Mouse (Mus musculus) heart, embryonic 14.5 days (tissue): ENCODE data around the gene Supt20. TPM values are rescaled to one million over a fixed set of nuclear protein-coding genes. Genes with fewer than 3 reads are reported as not detected.

Source experiments
- ATAC-seq: fragments of 200-750 bp; cut with Nextera tagmentation; 2 replicates; pipeline ENCODE4 v1.8.0; 2017; ENCODE audit warnings: low read depth, moderate TSS enrichment; ENCODE audit not compliant: insufficient number of reproducible peaks, insufficient read depth, low FRiP score
- H3K27ac ChIP-seq, 2 experiments: fragments of 200-500 bp in 1 of 2; fragments of 300-500 bp in 1 of 2; sonication (generic) in 1 of 2; replicated peaks in 1 of 2; 2 replicates each; pipeline ENCODE4 v1.5.1; 2012 to 2014; ENCODE audit warnings: low read depth in 2 of 2, low read length in 2 of 2, control low read depth in 1 of 2, mild to moderate bottlenecking in 1 of 2, mixed read lengths in 1 of 2; ENCODE audit not compliant: control insufficient read depth in 1 of 2, insufficient read depth in 1 of 2
- H3K27me3 ChIP-seq: fragments of 300-500 bp; sonication (generic); 2 replicates; pipeline ENCODE4 v1.6.1; 2014; ENCODE audit warnings: mild to moderate bottlenecking, low read length, control low read depth; ENCODE audit not compliant: control insufficient read depth, insufficient read depth
- H3K36me3 ChIP-seq: fragments of 300-500 bp; sonication (generic); 2 replicates; pipeline ENCODE4 v1.6.1; 2014; ENCODE audit warnings: mild to moderate bottlenecking, control low read depth, low read length, mixed read lengths; ENCODE audit not compliant: control insufficient read depth, insufficient read depth
- H3K4me1 ChIP-seq, 2 experiments: fragments of 200-500 bp in 1 of 2; fragments of 300-500 bp in 1 of 2; sonication (generic) in 1 of 2; 2 replicates each; pipeline ENCODE4 v1.6.1; 2012 to 2014; ENCODE audit warnings: low read length in 2 of 2, control low read depth in 1 of 2, mixed read lengths in 1 of 2; ENCODE audit not compliant: control insufficient read depth in 2 of 2, insufficient read depth in 2 of 2
- H3K4me2 ChIP-seq: fragments of 300-500 bp; sonication (generic); 2 replicates; pipeline ENCODE4 v1.6.1; 2014; ENCODE audit warnings: mild to moderate bottlenecking, low read length
- H3K4me3 ChIP-seq, 2 experiments: fragments of 200-500 bp in 1 of 2; fragments of 300-500 bp in 1 of 2; sonication (generic) in 1 of 2; 2 replicates each; pipeline ENCODE4 v1.5.1; 2012 to 2014; ENCODE audit warnings: low read length in 2 of 2, mild to moderate bottlenecking in 2 of 2, control low read depth in 1 of 2, low read depth in 1 of 2, moderate library complexity in 1 of 2; ENCODE audit not compliant: control insufficient read depth in 1 of 2, insufficient read depth in 1 of 2
- H3K9ac ChIP-seq: fragments of 300-500 bp; sonication (generic); 2 replicates; pipeline ENCODE4 v1.6.1; 2014; ENCODE audit warnings: mild to moderate bottlenecking, low read length
- H3K9me3 ChIP-seq: fragments of 300-500 bp; sonication (generic); 2 replicates; pipeline ENCODE4 v1.6.1; 2016; ENCODE audit warnings: low read length, control low read depth; ENCODE audit not compliant: control insufficient read depth
- WGBS: fragments of 180-500 bp; shearing (Covaris S2); extraction: QIAGEN DNeasy Blood & Tissue Kit; methylation state at CpG from one replicate; pipeline ENCODE4 v1.1.7; 2014; 5-methylcytosine and 5-hydroxymethylcytosine counted together
- polyA plus RNA-seq: library from polyadenylated mRNA; unstranded; fragments of >200 nt; fragmentation: Nextera tagmentation; extraction: Ambion mirVana; gene quantifications from 2 replicates; pipeline ENCODE4 v1.2.1, GENCODE M21; 2014

The Supt20 gene
- polyA plus RNA-seq, 1 experiment from 2014 or later: 67.6 TPM

GRCm38 (mm10) chr3:54727588-54727987 lies 35.0 kb downstream of the Supt20 start:
- H3K27me3 ChIP-seq: no peaks in the 10 kb centered on the region
- WGBS: 91% methylated on average over 2 of the region's 2 CpGs

GRCm38 (mm10) chr3:54728100-54728499 lies 35.5 kb downstream of the Supt20 start:
- H3K27me3 ChIP-seq: no peaks in the 10 kb centered on the region
- H3K9me3 ChIP-seq: no peaks in the 10 kb centered on the region
- H3K9ac ChIP-seq: no peak overlapping the region
- H3K4me3 ChIP-seq: no peak overlapping the region
- H3K4me1 ChIP-seq: peaks cover 0 to 6% of the 10 kb centered on the region in 2 experiments; a peak in 1 of 4 replicates
- WGBS: 90% methylated on average over 6 of the region's 6 CpGs
- H3K27ac ChIP-seq: no peak overlapping the region
- no peak overlapping the region for H3K4me2 ChIP-seq
- peaks cover 89% of the 10 kb centered on the region for H3K36me3 ChIP-seq
- no peak for ATAC-seq

More at GRCm38 (mm10) chr3:54727588-54727987, 35.0 kb downstream of the Supt20 start:
- ATAC-seq: no peak
- H3K4me2 ChIP-seq: no peak overlapping the region
- no peak overlapping the region for H3K4me3 ChIP-seq
- no peaks in the 10 kb centered on the region for H3K9me3 ChIP-seq
- H3K4me1 ChIP-seq: peaks cover 0 to 3% of the 10 kb centered on the region in 2 experiments; a peak in 1 of 4 replicates
- H3K27ac ChIP-seq: no peak overlapping the region
- no peak overlapping the region for H3K9ac ChIP-seq
- H3K36me3 ChIP-seq: peaks cover 89% of the 10 kb centered on the region

- no peaks in the 10 kb centered on the region for H3K27me3 ChIP-seq
- peaks cover 68% of the 10 kb centered on the region for H3K36me3 ChIP-seq
- H3K9me3 ChIP-seq: no peaks in the 10 kb centered on the region
- no peak for ATAC-seq
- no peak overlapping the region for H3K4me3 ChIP-seq
- H3K9ac ChIP-seq: no peak overlapping the region
- WGBS: 89% methylated on average over 8 of the region's 8 CpGs
- no peak overlapping the region for H3K4me2 ChIP-seq
- no peak overlapping the region for H3K27ac ChIP-seq
- H3K4me1 ChIP-seq: peaks cover 0 to 12% of the 10 kb centered on the region in 2 experiments; a peak in 1 of 4 replicates
Measured at GRCm38 (mm10) chr3:54731626-54732150, 39.1 kb downstream of the Supt20 start.

DNA sequence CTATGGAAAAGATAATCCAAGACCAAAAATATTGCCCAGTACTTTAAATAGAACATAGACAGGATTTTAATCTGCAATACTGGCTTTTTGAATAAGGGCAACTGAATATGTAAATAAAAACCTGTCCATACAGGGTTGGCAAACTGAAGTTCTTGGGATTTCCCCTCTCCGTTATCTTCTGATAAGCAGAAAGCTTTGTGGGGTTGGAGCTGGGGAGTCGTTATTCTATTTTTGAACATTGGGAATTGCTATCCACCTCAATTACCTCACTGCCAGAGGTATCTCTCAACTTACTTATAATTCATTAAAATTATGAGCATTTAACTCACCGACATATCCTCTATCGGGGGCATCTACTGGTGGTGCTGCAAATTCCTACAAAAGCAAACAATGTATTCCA lies 39.8 kb downstream of the Supt20 start:
- H3K4me3 ChIP-seq: no peak overlapping the region
- no peak overlapping the region for H3K27ac ChIP-seq
- no peaks in the 10 kb centered on the region for H3K9me3 ChIP-seq
- WGBS: 62% methylated on average over 4 of the region's 4 CpGs
- peaks cover 61% of the 10 kb centered on the region for H3K36me3 ChIP-seq
- no peak overlapping the region for H3K4me2 ChIP-seq
- no peak overlapping the region for H3K9ac ChIP-seq
- H3K27me3 ChIP-seq: no peaks in the 10 kb centered on the region
- peaks cover 0 to 12% of the 10 kb centered on the region in 2 experiments; a peak in 1 of 4 replicates for H3K4me1 ChIP-seq
- no peak for ATAC-seq

- peak; percentile 94 for ATAC-seq
- H3K36me3 ChIP-seq: peaks cover 51% of the 10 kb centered on the region
- peak overlapping the region; percentile 97 for H3K9ac ChIP-seq
- no peaks in the 10 kb centered on the region for H3K27me3 ChIP-seq
- H3K4me1 ChIP-seq: peaks cover 0 to 12% of the 10 kb centered on the region in 2 experiments; a peak in 1 of 4 replicates
- H3K4me2 ChIP-seq: peak overlapping the region; percentile 90
- H3K27ac ChIP-seq: peak overlapping the region; percentile 98 to 100
- H3K9me3 ChIP-seq: no peaks in the 10 kb centered on the region
- peak overlapping the region; percentile 78 to 89 for H3K4me3 ChIP-seq
- 2% methylated on average over 82 of the region's 84 CpGs for WGBS
Measured at GRCm38 (mm10) chr3:54734411-54735246, 42.0 kb downstream of the Supt20 start.

GRCm38 (mm10) chr3:54735247-54736046 lies 42.8 kb downstream of the Supt20 start, which contains the start of the genes Exosc8 and Alg5:
Gene Exosc8 (minus strand): TSS chr3:54735393.
Gene Alg5 (plus strand): TSS chr3:54735539.
- no peaks in the 10 kb centered on the region for H3K27me3 ChIP-seq
- peak within 1 kb of the TSS; percentile 78 to 89 for H3K4me3 ChIP-seq
- H3K36me3 ChIP-seq: peaks cover 47% of the 10 kb centered on the region
- peaks cover 0 to 12% of the 10 kb centered on the region in 2 experiments; a peak in 1 of 4 replicates for H3K4me1 ChIP-seq
- peak within 1 kb of the TSS; percentile 90 for H3K4me2 ChIP-seq
- peak within 1 kb of the TSS; percentile 97 for H3K9ac ChIP-seq
- H3K27ac ChIP-seq: peak within 1 kb of the TSS; percentile 98 to 100
- WGBS: under 1% methylated on average over 63 of the region's 65 CpGs
- peak; percentile 85 for ATAC-seq
- no peaks in the 10 kb centered on the region for H3K9me3 ChIP-seq
